Mouse (Mus musculus): ENCODE results near the gene Sgo1. TPM values are rescaled to one million over a fixed set of nuclear protein-coding genes. Genes with fewer than 3 reads are reported as not detected.

Sgo1 gene
- polyA plus RNA-seq, 1 experiment from 2014 or later, result 26.8 TPM

GRCm38 (mm10) chr17:53650251-53650661 is 38.9 kb downstream of the Sgo1 start:
- no peak overlapping the region for H3K9ac ChIP-seq
- H3K27ac ChIP-seq (ENCODE audit: poor library complexity, severe bottlenecking), result no peak overlapping the region
- no peak overlapping the region for H3K4me3 ChIP-seq
- H3K9me3 ChIP-seq (replicated peaks), result 0 out of 2 replicates have a peak, but pooled peaks cover 2% of the 10 kb centered on the region
- 74% methylated on average over 2 of the region's 2 CpGs for WGBS
- peaks cover 45% of the 10 kb centered on the region for H3K36me3 ChIP-seq
- H3K4me1 ChIP-seq (replicated peaks), result no peaks in the 10 kb centered on the region
- H3K27me3 ChIP-seq (replicated peaks), result no peaks in the 10 kb centered on the region
- no peak for ATAC-seq (ENCODE audit: insufficient number of reproducible peaks, low FRiP score)
- H3K4me2 ChIP-seq, result no peak overlapping the region

GRCm38 (mm10) chr17:53643360-53643759 is 45.8 kb downstream of the Sgo1 start:
- no peak for ATAC-seq (ENCODE audit: insufficient number of reproducible peaks, low FRiP score)
- Histone ChIP-seq H3K27me3 (replicated peaks) (no peaks in the 10 kb centered on the region), H3K27ac (ENCODE audit: poor library complexity, severe bottlenecking) (no peak overlapping the region), H3K36me3 (peaks cover 70% of the 10 kb centered on the region), H3K9me3 (replicated peaks) (no peaks in the 10 kb centered on the region), H3K4me3 (no peak overlapping the region), H3K4me1 (replicated peaks) (no peaks in the 10 kb centered on the region), H3K4me2 (no peak overlapping the region), H3K9ac (no peak overlapping the region)
- WGBS, result 83% methylated on average over 4 of the region's 4 CpGs

GRCm38 (mm10) chr17:53631344-53631743 is 57.8 kb downstream of the Sgo1 start:
- Histone ChIP-seq H3K9ac (no peak overlapping the region), H3K27me3 (replicated peaks) (no peaks in the 10 kb centered on the region), H3K27ac (ENCODE audit: poor library complexity, severe bottlenecking) (no peak overlapping the region), H3K36me3 (peaks cover 37% of the 10 kb centered on the region), H3K4me1 (replicated peaks) (no peaks in the 10 kb centered on the region), H3K9me3 (replicated peaks) (no peaks in the 10 kb centered on the region), H3K4me2 (no peak overlapping the region), H3K4me3 (no peak overlapping the region)
- ATAC-seq (ENCODE audit: insufficient number of reproducible peaks, low FRiP score), result no peak

GRCm38 (mm10) chr17:53628131-53628530 is 61.0 kb downstream of the Sgo1 start:
- 68% methylated on average over 5 of the region's 5 CpGs for WGBS
- H3K27ac ChIP-seq (ENCODE audit: poor library complexity, severe bottlenecking), result no peak overlapping the region
- H3K4me3 ChIP-seq, result no peak overlapping the region
- no peaks in the 10 kb centered on the region for H3K9me3 ChIP-seq (replicated peaks)
- 0 out of 2 replicates have a peak, but pooled peaks cover 5% of the 10 kb centered on the region for H3K4me1 ChIP-seq (replicated peaks)
- no peak overlapping the region for H3K9ac ChIP-seq
- H3K27me3 ChIP-seq (replicated peaks), result no peaks in the 10 kb centered on the region
- H3K36me3 ChIP-seq, result peaks cover 34% of the 10 kb centered on the region
- no peak for ATAC-seq (ENCODE audit: insufficient number of reproducible peaks, low FRiP score)
- H3K4me2 ChIP-seq, result no peak overlapping the region

- Histone ChIP-seq H3K27me3 (replicated peaks) (no peaks in the 10 kb centered on the region), H3K4me3 (no peak overlapping the region), H3K4me2 (no peak overlapping the region), H3K36me3 (peaks cover 28% of the 10 kb centered on the region), H3K9me3 (replicated peaks) (no peaks in the 10 kb centered on the region), H3K9ac (no peak overlapping the region), H3K27ac (ENCODE audit: poor library complexity, severe bottlenecking) (no peak overlapping the region), H3K4me1 (replicated peaks) (0 out of 2 replicates have a peak, but pooled peaks cover 5% of the 10 kb centered on the region)
- 80% methylated on average over 4 of the region's 4 CpGs for WGBS
- ATAC-seq (ENCODE audit: insufficient number of reproducible peaks, low FRiP score), result no peak
Measured at GRCm38 (mm10) chr17:53627497-53627896, 61.6 kb downstream of the Sgo1 start.

- no peak overlapping the region for H3K9ac ChIP-seq
- no peak overlapping the region for H3K4me3 ChIP-seq
- H3K36me3 ChIP-seq, result peaks cover 21% of the 10 kb centered on the region
- H3K4me1 ChIP-seq (replicated peaks), result peaks cover 11% of the 10 kb centered on the region; the same call in 1 of the 2 replicates
- WGBS, result 85% methylated on average over 3 of the region's 3 CpGs
- H3K27me3 ChIP-seq (replicated peaks), result no peaks in the 10 kb centered on the region
- ATAC-seq (ENCODE audit: insufficient number of reproducible peaks, low FRiP score), result no peak
- H3K9me3 ChIP-seq (replicated peaks), result no peaks in the 10 kb centered on the region
- H3K4me2 ChIP-seq, result no peak overlapping the region
- no peak overlapping the region for H3K27ac ChIP-seq (ENCODE audit: poor library complexity, severe bottlenecking)
Measured at GRCm38 (mm10) chr17:53626160-53626559, 63.0 kb downstream of the Sgo1 start.

Other genes with a start within 250 kb of the Sgo1 start
- gene Efhb, start 226.0 kb downstream of the Sgo1 start, polyA plus RNA-seq (2016; fragmentation: Nextera tagmentation; extraction: Ambion mirVana), result 0.39 and 0.42 TPM in 2 replicates
- gene Rab5a, start 210.1 kb downstream of the Sgo1 start, polyA plus RNA-seq (2016; fragmentation: Nextera tagmentation; extraction: Ambion mirVana), result 90.9 and 99.0 TPM in 2 replicates
- gene Pp2d1, start 149.9 kb downstream of the Sgo1 start, polyA plus RNA-seq (2016; fragmentation: Nextera tagmentation; extraction: Ambion mirVana), result 0.19 and 0.23 TPM in 2 replicates
- gene Kat2b, start 122.5 kb downstream of the Sgo1 start, polyA plus RNA-seq (2016; fragmentation: Nextera tagmentation; extraction: Ambion mirVana), result 9.9 and 14.0 TPM in 2 replicates
- not detected in 2 replicates for gene Sult1c2, start 157.0 kb upstream of the Sgo1 start, polyA plus RNA-seq (2016; fragmentation: Nextera tagmentation; extraction: Ambion mirVana)